Mouse (Mus musculus) frontal cortex, adult (tissue): ENCODE data around the gene Gpr85.
"Not testable (repeated sequence)": the region's sequence is repeated elsewhere in the genome, so short reads cannot be mapped to it uniquely, and the experiment has no call there.

Source experiments
- ATAC-seq: cut with Nextera tagmentation; 2 replicates; pipeline ENCODE4 v1.9.2; 2017; ENCODE audit warnings: mild to moderate bottlenecking, moderate library complexity, mixed read lengths; ENCODE audit not compliant: low TSS enrichment

Gene Gpr85

DNA sequence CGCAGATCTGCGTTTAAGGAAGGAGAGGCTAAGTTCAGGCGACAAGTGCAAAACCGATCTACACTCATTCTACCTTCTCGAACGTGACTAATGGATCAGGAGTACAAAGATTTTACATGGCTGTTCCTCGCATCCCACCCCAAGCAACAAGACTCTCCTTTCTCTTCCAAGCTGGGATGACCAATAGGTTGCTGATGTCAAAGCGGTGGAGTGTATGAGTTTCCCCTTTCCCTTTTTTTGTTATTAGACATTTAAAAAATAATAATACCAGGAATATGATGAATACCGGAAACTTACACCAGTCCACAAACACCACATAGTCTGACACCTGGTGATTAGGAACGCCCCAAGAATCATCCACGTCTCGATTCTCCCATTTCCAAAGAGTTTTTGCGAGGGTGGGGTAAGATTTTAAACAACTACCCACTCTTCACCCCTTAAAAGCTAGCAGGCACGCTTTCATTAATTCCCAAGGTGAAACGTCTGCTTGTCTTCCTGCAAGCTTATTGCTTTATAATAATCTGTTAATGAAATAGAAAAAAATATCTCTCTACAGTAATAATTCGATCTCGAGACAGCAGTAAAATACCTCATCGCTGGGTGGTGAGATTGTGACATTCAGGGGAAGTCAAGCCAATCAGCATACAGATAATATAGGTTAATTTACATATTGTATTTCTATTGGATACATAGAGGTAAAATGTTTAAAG is at the start of gene Gpr85:
Gene Gpr85, minus strand, starts transcription at position 598 of the 710 bp plus-strand sequence.
- ATAC-seq = peak; percentile 28; the same call in 1 of the 2 replicates

GRCm38 (mm10) chr6:13884877-13885592 is 45.3 kb upstream of the Gpr85 start:
- ATAC-seq = no peak

DNA sequence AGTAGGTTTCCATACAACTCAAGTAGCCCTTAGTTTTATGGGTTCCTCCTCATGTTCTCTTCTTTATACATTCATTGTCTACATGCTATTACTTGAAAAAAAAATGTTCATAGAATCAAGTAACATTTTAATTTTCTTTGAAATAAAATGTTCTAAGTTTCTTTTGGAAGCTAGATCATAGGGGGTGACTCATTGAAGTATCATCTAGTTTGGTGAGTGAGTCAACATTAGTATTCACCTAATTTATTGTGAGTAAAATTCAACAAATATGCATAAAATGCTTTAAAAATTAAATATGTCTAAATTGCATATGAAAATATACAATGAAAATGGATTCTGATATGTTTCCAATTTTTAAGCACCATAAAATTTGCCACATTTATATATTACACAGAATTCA is 43.2 kb upstream of the Gpr85 start:
- ATAC-seq = no peak

DNA sequence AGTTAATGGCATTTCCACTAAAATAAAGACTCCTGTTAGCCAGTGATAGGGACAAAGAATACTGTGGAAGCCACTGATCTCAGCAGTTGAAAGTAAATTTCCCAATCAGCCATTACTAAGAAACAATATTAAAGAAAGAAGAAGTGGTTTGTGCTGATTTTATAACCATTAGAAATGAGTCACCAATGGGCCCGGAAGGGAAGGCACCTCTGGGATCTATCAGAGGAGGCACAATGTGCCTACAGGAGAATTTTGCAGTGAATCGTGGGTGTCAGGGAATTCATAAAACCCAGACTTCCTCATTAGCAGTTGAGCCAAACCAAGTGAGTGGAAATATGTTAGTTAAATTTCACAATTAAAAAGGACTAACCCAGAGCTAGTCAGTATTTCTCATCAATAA is 34.2 kb upstream of the Gpr85 start:
- no peak for ATAC-seq

GRCm38 (mm10) chr6:13872076-13872475 is 32.3 kb upstream of the Gpr85 start:
- no peak for ATAC-seq

GRCm38 (mm10) chr6:13871625-13871958 is 31.9 kb upstream of the Gpr85 start:
- ATAC-seq = peak; percentile 84

DNA sequence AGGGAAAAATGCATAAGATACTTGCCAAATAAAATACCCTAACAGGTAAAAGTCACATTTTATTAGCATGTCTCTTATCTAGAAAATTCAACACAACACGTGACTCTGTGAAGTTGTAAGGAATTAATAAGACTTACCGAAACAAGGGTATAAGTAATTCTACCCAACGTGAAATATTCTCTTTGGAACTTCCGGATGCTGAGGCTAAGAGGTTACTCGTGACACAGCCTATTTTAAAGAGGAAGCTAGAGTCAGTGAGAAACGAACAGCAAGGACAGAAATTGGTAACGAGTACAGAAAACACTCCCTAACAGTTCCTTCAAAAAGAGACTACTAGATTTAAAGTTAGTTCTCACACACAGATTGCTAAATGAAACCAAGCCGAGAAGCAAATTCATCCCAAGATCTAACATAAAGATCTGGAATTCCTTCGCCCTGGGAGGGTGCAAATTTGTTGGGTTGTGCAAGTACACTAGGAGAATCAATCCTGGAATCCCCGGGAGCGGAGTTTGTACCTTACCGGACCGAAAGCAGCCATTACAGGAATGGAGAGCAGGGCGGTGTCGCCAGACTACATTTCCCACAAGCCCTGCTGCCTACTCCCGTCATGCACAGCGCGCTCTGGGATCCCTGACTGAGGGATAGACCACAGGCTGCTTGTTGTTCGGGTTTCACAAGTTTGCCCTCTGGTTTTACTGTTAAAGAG is 31.3 kb upstream of the Gpr85 start, which contains the start of gene 2610001J05Rik:
Gene 2610001J05Rik, minus strand, starts transcription at position 600 of the 706 bp plus-strand sequence.
- ATAC-seq = peak; percentile 100

DNA sequence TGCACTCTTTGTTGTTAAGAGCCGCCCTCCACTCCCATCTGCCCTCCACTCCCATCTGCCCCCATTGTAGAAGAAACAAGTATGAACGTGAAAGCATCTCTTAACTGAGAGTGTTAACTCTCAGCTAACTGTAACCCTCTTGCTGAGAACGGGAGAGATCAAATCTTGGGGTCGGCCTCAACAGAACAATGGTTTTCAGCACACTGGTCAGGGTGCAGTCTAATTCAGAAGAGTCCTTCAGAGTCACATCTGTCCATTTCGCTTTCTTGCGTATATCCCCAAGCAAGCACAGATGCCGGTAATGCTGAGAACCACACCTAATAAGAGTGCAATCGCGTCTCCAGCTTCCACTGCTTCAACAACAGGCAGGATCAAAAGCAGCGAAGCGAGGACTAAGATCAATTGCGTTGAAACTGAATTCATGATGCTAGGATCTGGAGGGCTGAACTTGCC is 30.6 kb upstream of the Gpr85 start:
- ATAC-seq = no peak

DNA sequence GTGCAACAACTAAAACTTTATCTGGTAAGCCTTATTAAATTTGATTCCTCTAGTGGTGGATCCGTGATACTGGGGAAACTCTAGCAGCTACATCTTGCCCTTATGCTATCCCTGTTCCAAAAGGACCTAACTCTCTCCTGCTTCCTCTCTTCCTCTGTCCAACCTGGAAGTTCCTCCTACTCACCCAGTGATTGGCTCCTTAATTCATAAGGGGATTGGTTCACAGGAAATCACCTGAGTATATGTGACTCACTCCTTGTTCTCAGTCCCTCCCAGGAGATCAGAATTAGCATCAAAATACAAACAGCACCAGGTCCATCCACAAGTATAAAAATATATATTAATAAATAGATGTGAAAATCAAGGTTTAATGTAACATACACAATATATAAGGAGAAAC is 20.9 kb upstream of the Gpr85 start:
- ATAC-seq = no peak

- ATAC-seq = no peak
Measured at GRCm38 (mm10) chr6:13859877-13860585, 20.3 kb upstream of the Gpr85 start.

DNA sequence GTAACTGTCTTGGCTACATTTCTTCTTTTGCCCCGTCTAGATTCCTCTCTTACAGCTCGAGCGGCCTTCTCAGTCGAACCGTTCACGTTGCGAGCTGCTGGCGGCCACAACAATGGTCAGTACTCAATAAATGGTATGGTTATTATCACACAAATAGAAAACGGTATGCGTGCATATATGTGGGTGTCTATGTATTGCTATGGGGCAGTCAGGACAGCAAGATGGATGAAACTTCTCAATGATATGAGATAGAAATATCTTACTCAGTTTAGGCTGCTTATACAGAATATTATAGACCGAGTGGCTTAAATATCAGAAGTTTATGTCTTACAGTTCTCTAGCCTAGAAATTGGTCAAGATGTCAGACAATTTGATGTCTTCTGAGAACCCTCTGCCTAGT is 14.5 kb upstream of the Gpr85 start:
- no peak for ATAC-seq

- ATAC-seq = no peak
Measured at GRCm38 (mm10) chr6:13853244-13853643, 13.5 kb upstream of the Gpr85 start.

DNA sequence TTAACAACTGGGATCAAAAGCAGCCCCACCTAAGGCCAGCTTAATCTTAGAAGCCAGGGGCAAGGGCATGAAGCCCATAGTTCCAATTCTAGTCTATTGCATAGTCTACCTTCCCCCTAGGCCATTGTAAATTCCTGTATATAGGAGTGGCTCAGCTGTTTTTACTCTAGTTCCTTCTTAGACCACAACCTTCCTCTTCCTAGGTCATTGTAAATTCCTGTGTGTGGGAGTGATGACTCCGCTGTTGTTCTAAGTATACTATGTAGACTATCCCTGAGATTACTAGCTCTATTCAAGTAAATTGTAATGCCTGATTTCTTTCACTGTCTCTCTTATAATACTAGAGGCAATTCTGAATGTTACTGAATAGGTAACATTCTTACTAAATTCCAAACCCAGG is 6.3 kb upstream of the Gpr85 start:
- not testable (repeated sequence) for ATAC-seq

DNA sequence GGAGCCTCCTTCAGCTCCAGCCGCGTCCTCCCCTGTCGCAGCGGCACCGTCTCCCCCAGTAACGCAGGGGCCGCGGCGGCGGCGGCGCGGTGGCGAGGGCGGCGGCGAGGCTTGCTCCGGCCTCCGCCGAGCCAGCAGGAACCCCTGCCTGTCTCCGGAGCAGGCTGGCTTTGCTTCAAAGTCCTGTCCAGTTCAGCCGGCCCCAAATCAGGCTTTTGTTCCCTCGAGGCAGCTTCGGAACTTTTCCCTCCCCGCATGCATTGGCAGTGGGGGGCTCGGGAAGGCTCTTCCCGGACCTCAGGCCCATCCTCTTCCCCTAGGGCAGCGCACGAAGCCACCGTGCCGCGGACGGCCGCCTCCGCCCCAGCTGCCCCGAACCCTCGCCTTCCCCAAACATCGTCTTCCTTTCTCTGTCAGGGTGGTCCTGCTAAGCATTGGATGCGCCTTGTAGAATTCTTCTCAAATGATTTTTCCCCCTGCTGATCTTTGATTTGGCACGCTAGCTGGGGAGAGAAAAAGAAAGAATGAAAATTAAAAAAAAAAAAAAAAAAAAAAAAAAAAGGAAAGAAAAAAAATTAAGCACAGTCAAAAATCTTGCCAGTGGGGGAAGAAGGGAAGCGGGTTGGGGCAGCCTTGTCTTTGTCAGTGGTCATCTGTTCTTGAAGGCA is 931 bp downstream of the Gpr85 start:
- peak; percentile 78 for ATAC-seq

DNA sequence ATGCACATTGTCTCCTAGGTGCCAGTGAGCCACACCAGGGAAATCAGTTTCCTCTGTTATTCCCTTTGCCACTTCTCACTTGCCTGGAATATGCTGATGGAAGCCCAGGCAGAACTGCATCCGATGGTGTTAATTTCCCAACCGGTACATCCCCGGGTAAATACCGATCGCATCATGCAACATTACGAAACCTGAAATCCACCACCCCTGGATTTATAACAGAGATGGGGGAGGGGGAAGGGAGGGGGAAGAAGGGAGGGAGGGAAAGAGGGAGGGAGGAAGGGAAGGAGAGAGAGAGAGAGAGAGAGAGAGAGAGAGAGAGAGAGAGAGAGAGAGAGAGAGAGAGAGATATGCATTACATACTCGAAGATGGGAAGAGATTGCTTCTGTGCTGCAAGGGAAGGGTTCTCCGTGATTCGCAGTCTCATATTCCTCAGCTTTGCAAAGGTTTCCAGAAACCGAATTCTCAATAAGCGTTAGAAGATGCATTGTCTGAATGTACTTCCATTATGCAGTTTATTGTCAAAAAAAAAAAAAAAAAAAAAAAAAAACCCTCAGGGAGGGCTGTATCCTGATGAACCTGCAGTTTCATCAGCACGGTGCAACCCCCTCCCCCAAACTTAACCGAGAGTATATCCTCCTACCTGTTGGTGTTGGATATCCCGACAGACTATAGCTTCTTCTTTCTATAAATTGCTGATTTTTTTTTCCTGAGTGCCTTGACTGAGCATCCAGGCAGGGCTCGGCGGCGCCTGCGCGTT is 1.6 kb downstream of the Gpr85 start:
- peak; percentile 9 for ATAC-seq

GRCm38 (mm10) chr6:13836967-13837570 is 2.7 kb downstream of the Gpr85 start:
- ATAC-seq = 0 out of 2 replicates have a peak, but pooled peaks have one; percentile 7

DNA sequence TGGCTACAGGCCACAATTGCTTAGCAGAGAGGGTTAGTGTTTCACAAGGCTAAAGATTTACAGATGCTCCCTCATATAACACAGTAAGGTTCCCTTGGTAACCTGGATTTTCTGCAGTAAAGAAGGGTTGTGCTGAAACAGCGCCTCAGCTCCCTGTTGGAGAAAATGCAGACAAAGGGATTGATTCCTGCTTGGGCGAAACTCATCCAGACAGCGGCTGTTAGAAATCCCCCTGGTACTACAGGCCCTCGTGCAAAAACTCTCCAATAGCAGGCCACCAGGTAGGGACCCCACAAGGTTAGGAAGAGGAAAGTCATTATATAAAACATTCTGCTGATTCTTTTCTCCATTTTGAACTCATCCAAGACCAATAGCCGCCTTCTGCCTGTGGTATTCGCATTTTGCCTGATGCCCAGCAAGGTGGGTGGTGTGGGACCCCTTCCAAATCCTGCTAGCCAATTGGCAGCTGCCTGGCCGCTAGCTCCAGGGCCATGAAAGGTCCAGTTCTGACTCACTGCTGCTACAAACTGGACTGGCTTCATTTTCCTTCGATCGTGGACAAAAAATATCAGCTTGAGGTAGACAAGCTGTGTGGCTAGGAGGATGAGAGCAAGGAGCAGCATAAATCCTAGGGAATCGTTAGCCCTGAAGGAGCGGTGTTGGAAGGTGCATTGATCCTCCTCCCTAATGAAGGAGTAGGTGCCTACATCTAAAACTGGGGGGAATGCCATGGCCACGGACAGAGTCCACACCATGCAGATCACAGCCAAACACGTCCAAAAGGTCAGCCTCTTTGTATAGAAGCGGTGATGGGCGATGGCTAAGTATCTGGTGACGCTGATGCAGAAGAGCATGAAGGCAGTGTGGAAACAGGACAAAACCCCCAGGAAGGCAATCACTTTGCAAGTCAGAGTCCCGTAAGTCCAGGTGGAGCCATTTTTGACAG is 3.7 kb downstream of the Gpr85 start:
- peak; percentile 48 for ATAC-seq

DNA sequence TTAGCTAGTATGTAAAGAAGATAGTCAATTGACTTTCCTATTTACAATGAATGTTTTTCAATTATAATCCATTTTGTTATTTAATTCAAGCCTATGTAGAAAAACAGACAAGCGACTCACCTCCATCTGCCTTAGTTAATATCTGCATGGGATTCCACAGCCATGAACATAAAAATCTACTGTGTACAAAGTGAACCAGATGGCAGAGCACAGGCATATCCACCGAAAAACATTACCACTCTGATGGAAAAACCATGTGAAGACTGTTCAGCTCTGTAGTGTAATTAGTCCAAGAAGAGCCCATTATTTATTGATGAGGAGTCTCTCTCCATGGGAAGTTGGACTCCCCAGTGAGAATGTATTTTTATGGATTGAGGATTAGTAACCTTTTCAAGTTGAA is 7.0 kb downstream of the Gpr85 start:
- no peak for ATAC-seq

GRCm38 (mm10) chr6:13828877-13829276 is 10.9 kb downstream of the Gpr85 start:
- no peak for ATAC-seq
